8 mouse cellular contexts compared by ENCODE assay signal in genomic region chr9:5395861-5396260, GRCm38 (mm10). TPM values are rescaled to one million over a fixed set of nuclear protein-coding genes. Genes with fewer than 3 reads are reported as not detected.
"Had no signal": no experiment of that assay in that cellular context is flagged by ENCODE, and none has a peak within 500 bp of the region (broad histone marks: within the 10 kb centered on the region; RNA-seq: fewer than 3 reads in every experiment).

No protein-coding gene starts in this region.

RNA-seq across cellular contexts. Expression of gene Casp12, which starts 50.6 kb away (rescaled TPM):
- total RNA-seq: megakaryocyte-erythroid progenitor cell, adult 5-6 weeks had no signal
- polyA plus RNA-seq: limb, embryonic 10.5 days; limb, embryonic 11.5 days; limb, embryonic 12.5 days; liver, embryonic 12.5 days; midbrain, embryonic 10.5 days; midbrain, embryonic 12.5 days; neural tube, embryonic 11.5 days had no signal
